Mouse (Mus musculus) CH12.LX (cell line): ENCODE measurements around the gene Hist3h2a. TPM values are rescaled to one million over a fixed set of nuclear protein-coding genes. Genes with fewer than 3 reads are reported as not detected.
A peak's percentile ranks its signal among the peaks of the same experiment; 100 is the strongest.

ENCODE experiments used
- DNase-seq: peaks from one replicate; pipeline ENCODE4 v3.0.0-alpha.2; 2013; ENCODE audit errors: extremely low read depth
- H3K27ac ChIP-seq: 2 replicates; pipeline ENCODE4 v1.5.1; 2012; ENCODE audit warnings: low read depth, mild to moderate bottlenecking, control low read depth, moderate library complexity; ENCODE audit not compliant: insufficient read depth
- H3K27me3 ChIP-seq: replicated peaks from 2 replicates; pipeline ENCODE3; 2012; ENCODE audit warnings: inconsistent platforms
- H3K36me3 ChIP-seq, 2 experiments: replicated peaks in 1 of 2; 2 replicates each; pipeline versions ENCODE3 to v1.6.1; 2012; ENCODE audit warnings: inconsistent platforms in 1 of 2, low read length in 1 of 2, mild to moderate bottlenecking in 1 of 2, mixed read lengths in 1 of 2, moderate library complexity in 1 of 2; ENCODE audit not compliant: control insufficient read depth in 1 of 2, insufficient read depth in 1 of 2
- H3K4me1 ChIP-seq, 2 experiments: 2 replicates each; pipeline ENCODE4 v1.6.1; 2012; ENCODE audit warnings: inconsistent platforms in 1 of 2, moderate library complexity in 1 of 2; ENCODE audit not compliant: insufficient read depth in 2 of 2, control insufficient read depth in 1 of 2
- H3K4me2 ChIP-seq: 2 replicates; pipeline ENCODE4 v1.6.1; 2012; ENCODE audit warnings: low read depth, mild to moderate bottlenecking, control low read depth; ENCODE audit not compliant: poor library complexity, insufficient read depth, severe bottlenecking
- H3K4me3 ChIP-seq, 3 experiments: fragments of 150-350 bp in 1 of 3; sonication (generic) in 1 of 3; replicated peaks in 1 of 3; 2 replicates each; pipeline versions ENCODE3 to v1.5.1; 2011 to 2012; ENCODE audit warnings: low read depth in 2 of 3, low read length in 2 of 3, mild to moderate bottlenecking in 2 of 3, moderate library complexity in 2 of 3, control low read depth in 1 of 3, improper control_type of control experiment in 1 of 3, inconsistent platforms in 1 of 3, mixed read lengths in 1 of 3; ENCODE audit not compliant: poor library complexity in 1 of 3
- H3K79me2 ChIP-seq: replicated peaks from 2 replicates; pipeline ENCODE4 v1.6.1; 2012; ENCODE audit warnings: mild to moderate bottlenecking, moderate library complexity; ENCODE audit not compliant: control insufficient read depth, poor library complexity, insufficient read depth, severe bottlenecking; ENCODE audit errors: extremely low read depth
- H3K9ac ChIP-seq: 2 replicates; pipeline ENCODE4 v1.6.1; 2012; ENCODE audit warnings: low read depth, mild to moderate bottlenecking, control low read depth, moderate library complexity; ENCODE audit not compliant: insufficient read depth
- H3K9me3 ChIP-seq: replicated peaks from 2 replicates; pipeline ENCODE3; 2012; ENCODE audit warnings: low read length, inconsistent platforms, mixed read lengths
- BHLHE40 ChIP-seq: IDR thresholded peaks from 2 replicates; pipeline ENCODE4 v1.6.1; 2011; ENCODE audit warnings: mild to moderate bottlenecking, low read depth, low read length, improper control_type of control experiment
- CHD1 ChIP-seq: IDR thresholded peaks from 2 replicates; pipeline ENCODE4 v1.6.1; 2012; ENCODE audit warnings: low read depth, low read length, improper control_type of control experiment, inconsistent platforms
- CHD2 ChIP-seq: IDR thresholded peaks from 2 replicates; pipeline ENCODE4 v1.6.1; 2011; ENCODE audit warnings: low read length, improper control_type of control experiment
- CTCF ChIP-seq, 2 experiments: IDR thresholded peaks in 1 of 2; conservative IDR thresholded peaks in 1 of 2; 2 replicates each; pipeline ENCODE4 v1.5.1; 2011 to 2012; ENCODE audit warnings: low read depth in 2 of 2, low read length in 2 of 2, improper control_type of control experiment in 1 of 2, inconsistent platforms in 1 of 2, mild to moderate bottlenecking in 1 of 2, moderate library complexity in 1 of 2
- E2F4 ChIP-seq: IDR thresholded peaks from 2 replicates; pipeline ENCODE4 v1.6.1; 2011; ENCODE audit warnings: low read depth, low read length, improper control_type of control experiment; ENCODE audit not compliant: insufficient replicate concordance
- ELF1 ChIP-seq: IDR thresholded peaks from 2 replicates; pipeline ENCODE4 v1.6.1; 2014; ENCODE audit warnings: low read depth, mild to moderate bottlenecking, inconsistent platforms, low read length, improper control_type of control experiment
- EP300 ChIP-seq: IDR thresholded peaks from 2 replicates; pipeline ENCODE4 v1.6.1; 2011; ENCODE audit warnings: low read length, improper control_type of control experiment
- ETS1 ChIP-seq: conservative IDR thresholded peaks from 2 replicates; pipeline ENCODE4 v1.6.1; 2012; ENCODE audit warnings: low read depth, mild to moderate bottlenecking, inconsistent platforms, low read length, improper control_type of control experiment, moderate library complexity
- HCFC1 ChIP-seq: IDR thresholded peaks from 2 replicates; pipeline ENCODE4 v1.6.1; 2012; ENCODE audit warnings: low read depth, mild to moderate bottlenecking, inconsistent platforms, low read length, improper control_type of control experiment
- IRF4 ChIP-seq: IDR thresholded peaks from 2 replicates; pipeline ENCODE4 v1.6.1; 2014; ENCODE audit warnings: low read depth, mild to moderate bottlenecking, inconsistent platforms, low read length, improper control_type of control experiment
- JUND ChIP-seq: conservative IDR thresholded peaks from 2 replicates; pipeline ENCODE4 v1.6.1; 2011; ENCODE audit warnings: low read depth, low read length, improper control_type of control experiment
- KAT2A ChIP-seq: IDR thresholded peaks from 2 replicates; pipeline ENCODE4 v1.6.1; 2012; ENCODE audit warnings: low read length, improper control_type of control experiment, inconsistent platforms; ENCODE audit not compliant: insufficient replicate concordance
- MAFK ChIP-seq: IDR thresholded peaks from 2 replicates; pipeline ENCODE4 v1.6.1; 2011; ENCODE audit warnings: low read length, improper control_type of control experiment; ENCODE audit not compliant: insufficient replicate concordance
- MAX ChIP-seq: IDR thresholded peaks from 2 replicates; pipeline ENCODE4 v1.6.1; 2011; ENCODE audit warnings: low read length, improper control_type of control experiment
- MAZ ChIP-seq: IDR thresholded peaks from 2 replicates; pipeline ENCODE4 v1.6.1; 2012; ENCODE audit warnings: low read depth, mild to moderate bottlenecking, inconsistent platforms, low read length, improper control_type of control experiment, moderate library complexity
- MEF2A ChIP-seq: IDR thresholded peaks from 2 replicates; pipeline ENCODE4 v1.6.1; 2014; ENCODE audit warnings: low read depth, mild to moderate bottlenecking, inconsistent platforms, low read length, improper control_type of control experiment, borderline replicate concordance
- MXI1 ChIP-seq: IDR thresholded peaks from 2 replicates; pipeline ENCODE4 v1.6.1; 2011; ENCODE audit warnings: mild to moderate bottlenecking, low read depth, low read length, improper control_type of control experiment
- MYC ChIP-seq: IDR thresholded peaks from 2 replicates; pipeline ENCODE4 v1.6.1; 2011; ENCODE audit warnings: low read depth, mild to moderate bottlenecking, improper control_type of control experiment, low read length
- NELFE ChIP-seq: IDR thresholded peaks from 2 replicates; pipeline ENCODE4 v1.6.1; 2011; ENCODE audit warnings: low read depth, low read length, improper control_type of control experiment
- NRF1 ChIP-seq: IDR thresholded peaks from 2 replicates; pipeline ENCODE4 v1.6.1; 2014; ENCODE audit warnings: low read depth, mild to moderate bottlenecking, inconsistent platforms, low read length, improper control_type of control experiment, moderate library complexity
- PAX5 ChIP-seq: IDR thresholded peaks from 2 replicates; pipeline ENCODE4 v1.6.1; 2012; ENCODE audit warnings: low read length, inconsistent platforms, mixed read lengths
- POLR2A ChIP-seq: IDR thresholded peaks from 2 replicates; pipeline ENCODE4 v1.6.1; 2011; ENCODE audit warnings: low read depth, mild to moderate bottlenecking, improper control_type of control experiment, low read length
- POLR2AphosphoS2 ChIP-seq: IDR thresholded peaks from 2 replicates; pipeline ENCODE4 v1.6.1; 2011; ENCODE audit warnings: low read depth, low read length, improper control_type of control experiment
- RAD21 ChIP-seq: IDR thresholded peaks from 2 replicates; pipeline ENCODE4 v1.6.1; 2011; ENCODE audit warnings: low read depth, mild to moderate bottlenecking, low read length, improper control_type of control experiment, moderate library complexity
- RCOR1 ChIP-seq: conservative IDR thresholded peaks from 2 replicates; pipeline ENCODE4 v1.6.1; 2012; ENCODE audit warnings: low read depth, mild to moderate bottlenecking, inconsistent platforms, low read length, improper control_type of control experiment
- SIN3A ChIP-seq: IDR thresholded peaks from 2 replicates; pipeline ENCODE4 v1.6.1; 2012; ENCODE audit warnings: low read length, improper control_type of control experiment, inconsistent platforms
- SMC3 ChIP-seq: IDR thresholded peaks from 2 replicates; pipeline ENCODE4 v1.6.1; 2011; ENCODE audit warnings: low read depth, low read length, improper control_type of control experiment
- TBP ChIP-seq: conservative IDR thresholded peaks from 2 replicates; pipeline ENCODE4 v1.6.1; 2011; ENCODE audit warnings: low read depth, low read length, improper control_type of control experiment
- TCF12 ChIP-seq: IDR thresholded peaks from 2 replicates; pipeline ENCODE4 v1.6.1; 2014; ENCODE audit warnings: low read depth, mild to moderate bottlenecking, inconsistent platforms, low read length, improper control_type of control experiment
- UBTF ChIP-seq: IDR thresholded peaks from 2 replicates; pipeline ENCODE4 v1.6.1; 2012; ENCODE audit warnings: low read depth, mild to moderate bottlenecking, inconsistent platforms, low read length, improper control_type of control experiment, moderate library complexity
- USF1 ChIP-seq: IDR thresholded peaks from 2 replicates; pipeline ENCODE4 v1.6.1; 2014; ENCODE audit warnings: low read depth, mild to moderate bottlenecking, inconsistent platforms, low read length, improper control_type of control experiment
- USF2 ChIP-seq: conservative IDR thresholded peaks from 2 replicates; pipeline ENCODE4 v1.6.1; 2011; ENCODE audit warnings: low read depth, low read length, improper control_type of control experiment
- ZC3H11A ChIP-seq: IDR thresholded peaks from 2 replicates; pipeline ENCODE4 v1.6.1; 2012; ENCODE audit warnings: low read depth, mild to moderate bottlenecking, inconsistent platforms, low read length, improper control_type of control experiment
- ZKSCAN1 ChIP-seq: IDR thresholded peaks from 2 replicates; pipeline ENCODE4 v1.6.1; 2012; ENCODE audit warnings: low read depth, inconsistent platforms, low read length, improper control_type of control experiment, borderline replicate concordance
- ZMIZ1 ChIP-seq: IDR thresholded peaks from 2 replicates; pipeline ENCODE4 v1.6.1; 2012; ENCODE audit warnings: low read depth, mild to moderate bottlenecking, inconsistent platforms, low read length, improper control_type of control experiment
- ZNF384 ChIP-seq: IDR thresholded peaks from 2 replicates; pipeline ENCODE4 v1.6.1; 2012; ENCODE audit warnings: low read depth, low read length, improper control_type of control experiment, inconsistent platforms
- dilution Hi-C: fragments of 300-500 bp; cut with MboI; formaldehyde crosslinking; loops from 2 replicates; pipeline ENCODE4 v1.14.3; 2020; ENCODE audit warnings: low sequenced_read_pairs; ENCODE audit not compliant: extremely low pct_unique_long_range_greater_than_20kb, extremely low pct_ligation_motif_present
- in situ Hi-C: fragments of 300-500 bp; cut with MboI; formaldehyde crosslinking; loops from 3 replicates; pipeline ENCODE4 v1.14.3; 2019; ENCODE audit warnings: low sequenced_read_pairs, low pct_ligation_motif_present, low pct_unique_long_range_greater_than_20kb, mixed read lengths
- polyA plus RNA-seq: library from polyadenylated mRNA; unstranded; fragments of >175 nt; gene quantifications from 2 replicates; pipeline ENCODE4 v1.2.1, GENCODE M21; 2012; ENCODE audit warnings: low read depth; ENCODE audit not compliant: insufficient read length
- total RNA-seq, 2 experiments: library from RNA; depleted of rRNA; stranded (reverse); fragments of 300-350 nt in 1 of 2; fragments of >200 nt in 1 of 2; gene quantifications; 2 replicates each; pipeline ENCODE4 v1.2.3; 2012 to 2014

Gene Hist3h2a
- total and polyA plus RNA-seq, 3 experiments: 1.2 to 97.2 (median 6.1) TPM

GRCm38 (mm10) chr11:58981541-58982447, 27.3 kb downstream of the Hist3h2a start:
- dilution Hi-C loops (no loop called here), in situ Hi-C loops (no loop called here)
- H3K9ac ChIP-seq: no peak overlapping the region
- peak overlapping the region; percentile 43 for H3K4me2 ChIP-seq
- H3K4me1 ChIP-seq: peaks cover 23 to 55% of the 10 kb centered on the region in 2 experiments
- H3K4me3 ChIP-seq: peak overlapping the region; percentile 7 to 30 (median 17)
- peaks cover 45% of the 10 kb centered on the region for H3K79me2 ChIP-seq
- H3K27ac ChIP-seq: peak overlapping the region; percentile 65
- H3K36me3 ChIP-seq: peaks cover 40 to 66% of the 10 kb centered on the region in 2 experiments
- peak; percentile 92 for TF ChIP-seq TCF12
- TF ChIP-seq ZMIZ1: no peak
- peak; percentile 75 for TF ChIP-seq SMC3
- TF ChIP-seq USF2: no peak
- TF ChIP-seq SIN3A: no peak
- no peak for TF ChIP-seq E2F4
- no peak for TF ChIP-seq MAFK
- TF ChIP-seq MXI1: no peak; the same call in 1 of the 2 replicates
- no peak; the same call in 1 of the 2 replicates for TF ChIP-seq MAX
- TF ChIP-seq ZKSCAN1: no peak
- TF ChIP-seq KAT2A: no peak
- no peak for TF ChIP-seq JUND
- no peak for TF ChIP-seq USF1
- no peak for TF ChIP-seq CHD1
- TF ChIP-seq IRF4: no peak; the same call in 1 of the 2 replicates
- TF ChIP-seq MAZ: no peak
- peak; percentile 47; the same call in 1 of the 2 replicates for TF ChIP-seq NELFE
- TF ChIP-seq EP300: peak; percentile 64
- no peak; the same call in 1 of the 2 replicates for TF ChIP-seq HCFC1
- peak; percentile 76 for TF ChIP-seq ELF1
- TF ChIP-seq UBTF: no peak
- TF ChIP-seq MEF2A: 0 out of 2 replicates have a peak, but pooled peaks have one; percentile 61
- no peak for TF ChIP-seq RCOR1
- no peak for TF ChIP-seq ZNF384
- peak; percentile 93 for TF ChIP-seq NRF1
- TF ChIP-seq PAX5: no peak
- peak; percentile 76 for TF ChIP-seq CHD2
- TF ChIP-seq ZC3H11A: no peak
- peak; percentile 89 for TF ChIP-seq BHLHE40
- no peak for TF ChIP-seq POLR2AphosphoS2
- peak; percentile 50 for TF ChIP-seq RAD21
- TF ChIP-seq TBP: no peak
- TF ChIP-seq CTCF (conservative IDR thresholded peaks at IDR 0.05 in 1 of 2, IDR thresholded peaks at IDR 0.05 in 1 of 2; ENCODE audit: low read depth in 2 of 2, low read length in 2 of 2): peak; percentile 58 to 94
- TF ChIP-seq POLR2A: no peak
- TF ChIP-seq ETS1: peak; percentile 93
- peak; percentile 73 for TF ChIP-seq MYC
- no peaks in the 10 kb centered on the region for H3K9me3 ChIP-seq
- peak; percentile 94 for DNase-seq
- H3K27me3 ChIP-seq: no peaks in the 10 kb centered on the region
